Mouse (Mus musculus): ENCODE results near the gene Mtrex. TPM values are rescaled to one million over a fixed set of nuclear protein-coding genes. Genes with fewer than 3 reads are reported as not detected.

The Mtrex gene
- total and polyA plus RNA-seq, 2 experiments from 2014 or later, result 18.8 to 38.8 TPM

GRCm38 (mm10) chr13:112945312-112945711 lies 18.1 kb upstream of the Mtrex start:
- no peak overlapping the region for H3K9ac ChIP-seq (replicated peaks; ENCODE audit: low read length)
- no peak overlapping the region for H3K27ac ChIP-seq
- 86% methylated on average over 9 of the region's 9 CpGs for WGBS
- no peaks in the 10 kb centered on the region for H3K27me3 ChIP-seq (ENCODE audit: insufficient read depth, low read length)
- no peak for TF ChIP-seq CTCF (IDR thresholded peaks at IDR 0.05; ENCODE audit: low read depth)
- H3K4me1 ChIP-seq (ENCODE audit: insufficient read depth, low read length), result no peaks in the 10 kb centered on the region
- H3K9me3 ChIP-seq (ENCODE audit: low read length), result no peaks in the 10 kb centered on the region
- H3K36me3 ChIP-seq (ENCODE audit: insufficient read depth, low read length), result peaks cover 54% of the 10 kb centered on the region
- no peak for DNase-seq (ENCODE audit: low spot score)
- H3K4me3 ChIP-seq (ENCODE audit: low read length), result no peak overlapping the region
- no peak for ATAC-seq
- H3K4me2 ChIP-seq (ENCODE audit: low read depth, low read length), result no peak overlapping the region

GRCm38 (mm10) chr13:112941879-112942330 lies 14.7 kb upstream of the Mtrex start:
- Histone ChIP-seq H3K27me3 (ENCODE audit: insufficient read depth, low read length) (no peaks in the 10 kb centered on the region), H3K4me3 (ENCODE audit: low read length) (no peak overlapping the region), H3K36me3 (ENCODE audit: insufficient read depth, low read length) (peaks cover 54% of the 10 kb centered on the region), H3K4me2 (ENCODE audit: low read depth, low read length) (no peak overlapping the region), H3K27ac (no peak overlapping the region), H3K4me1 (ENCODE audit: insufficient read depth, low read length) (no peaks in the 10 kb centered on the region), H3K9me3 (ENCODE audit: low read length) (no peaks in the 10 kb centered on the region), H3K9ac (replicated peaks; ENCODE audit: low read length) (no peak overlapping the region)
- WGBS, result 80% methylated on average over 15 of the region's 15 CpGs
- ATAC-seq (no peak), DNase-seq (ENCODE audit: low spot score) (no peak)
- no peak for TF ChIP-seq CTCF (IDR thresholded peaks at IDR 0.05; ENCODE audit: low read depth)

GRCm38 (mm10) chr13:112938130-112938529 lies 10.9 kb upstream of the Mtrex start:
- no peak for TF ChIP-seq CTCF (IDR thresholded peaks at IDR 0.05; ENCODE audit: low read depth)
- Histone ChIP-seq H3K36me3 (ENCODE audit: insufficient read depth, low read length) (peaks cover 41% of the 10 kb centered on the region), H3K4me1 (ENCODE audit: insufficient read depth, low read length) (no peaks in the 10 kb centered on the region), H3K27me3 (ENCODE audit: insufficient read depth, low read length) (no peaks in the 10 kb centered on the region), H3K27ac (no peak overlapping the region), H3K4me3 (ENCODE audit: low read length) (no peak overlapping the region), H3K4me2 (ENCODE audit: low read depth, low read length) (no peak overlapping the region), H3K9me3 (ENCODE audit: low read length) (no peaks in the 10 kb centered on the region), H3K9ac (replicated peaks; ENCODE audit: low read length) (no peak overlapping the region)
- DNase-seq (ENCODE audit: low spot score), result no peak
- 96% methylated on average over 8 of the region's 8 CpGs for WGBS
- ATAC-seq, result no peak

- Histone ChIP-seq H3K27me3 (ENCODE audit: insufficient read depth, low read length) (no peaks in the 10 kb centered on the region), H3K9ac (replicated peaks; ENCODE audit: low read length) (peak overlapping the region; percentile 68), H3K4me2 (ENCODE audit: low read depth, low read length) (peak overlapping the region; percentile 75), H3K27ac (peak overlapping the region; percentile 85), H3K4me3 (ENCODE audit: low read length) (peak overlapping the region; percentile 81), H3K9me3 (ENCODE audit: low read length) (no peaks in the 10 kb centered on the region), H3K4me1 (ENCODE audit: insufficient read depth, low read length) (peaks cover 6% of the 10 kb centered on the region), H3K36me3 (ENCODE audit: insufficient read depth, low read length) (peaks cover 17% of the 10 kb centered on the region; the same call in 1 of the 2 replicates)
- ATAC-seq (no peak), DNase-seq (ENCODE audit: low spot score) (peak; percentile 23)
- no peak for TF ChIP-seq CTCF (IDR thresholded peaks at IDR 0.05; ENCODE audit: low read depth)
- WGBS, result 7% methylated on average over 8 of the region's 8 CpGs
These were observed 955 bp upstream of the Mtrex start for GRCm38 (mm10) chr13:112928038-112928668.

- H3K4me1 ChIP-seq (ENCODE audit: insufficient read depth, low read length), result peaks cover 6% of the 10 kb centered on the region
- H3K4me3 ChIP-seq (ENCODE audit: low read length), result peak overlapping the region; percentile 81
- peak; percentile 28 for DNase-seq (ENCODE audit: low spot score)
- no peaks in the 10 kb centered on the region for H3K27me3 ChIP-seq (ENCODE audit: insufficient read depth, low read length)
- TF ChIP-seq CTCF (IDR thresholded peaks at IDR 0.05; ENCODE audit: low read depth), result no peak
- peak overlapping the region; percentile 75 for H3K4me2 ChIP-seq (ENCODE audit: low read depth, low read length)
- 0 out of 2 replicates have a peak, but pooled peaks have one; percentile 1 for ATAC-seq
- peak overlapping the region; percentile 68 for H3K9ac ChIP-seq (replicated peaks; ENCODE audit: low read length)
- no peaks in the 10 kb centered on the region for H3K9me3 ChIP-seq (ENCODE audit: low read length)
- peak overlapping the region; percentile 85 for H3K27ac ChIP-seq
- under 1% methylated on average over 19 of the region's 19 CpGs for WGBS
- 0 out of 2 replicates have a peak, but pooled peaks cover 9% of the 10 kb centered on the region for H3K36me3 ChIP-seq (ENCODE audit: insufficient read depth, low read length)
These were observed 402 bp downstream of the Mtrex start for GRCm38 (mm10) chr13:112926796-112927195.

- peak overlapping the region; percentile 68; the same call in 1 of the 2 replicates for H3K9ac ChIP-seq (replicated peaks; ENCODE audit: low read length)
- peak overlapping the region; percentile 75 for H3K4me2 ChIP-seq (ENCODE audit: low read depth, low read length)
- DNase-seq (ENCODE audit: low spot score), result no peak
- H3K4me3 ChIP-seq (ENCODE audit: low read length), result peak overlapping the region; percentile 81
- WGBS, result 75% methylated on average over 4 of the region's 4 CpGs
- no peak for ATAC-seq
- no peaks in the 10 kb centered on the region for H3K27me3 ChIP-seq (ENCODE audit: insufficient read depth, low read length)
- peaks cover 6% of the 10 kb centered on the region for H3K4me1 ChIP-seq (ENCODE audit: insufficient read depth, low read length)
- H3K9me3 ChIP-seq (ENCODE audit: low read length), result no peaks in the 10 kb centered on the region
- no peak for TF ChIP-seq CTCF (IDR thresholded peaks at IDR 0.05; ENCODE audit: low read depth)
- H3K27ac ChIP-seq, result no peak overlapping the region
- H3K36me3 ChIP-seq (ENCODE audit: insufficient read depth, low read length), result 0 out of 2 replicates have a peak, but pooled peaks cover 7% of the 10 kb centered on the region
These were observed 1.2 kb downstream of the Mtrex start for GRCm38 (mm10) chr13:112925976-112926375.

GRCm38 (mm10) chr13:112925266-112925665 lies 1.9 kb downstream of the Mtrex start:
- WGBS, result 71% methylated on average over 6 of the region's 6 CpGs
- DNase-seq (ENCODE audit: low spot score) (no peak), ATAC-seq (no peak)
- TF ChIP-seq CTCF (IDR thresholded peaks at IDR 0.05; ENCODE audit: low read depth), result no peak
- Histone ChIP-seq H3K36me3 (ENCODE audit: insufficient read depth, low read length) (no peaks in the 10 kb centered on the region), H3K4me2 (ENCODE audit: low read depth, low read length) (no peak overlapping the region), H3K9ac (replicated peaks; ENCODE audit: low read length) (no peak overlapping the region), H3K27me3 (ENCODE audit: insufficient read depth, low read length) (no peaks in the 10 kb centered on the region), H3K27ac (no peak overlapping the region), H3K4me1 (ENCODE audit: insufficient read depth, low read length) (peaks cover 6% of the 10 kb centered on the region), H3K4me3 (ENCODE audit: low read length) (no peak overlapping the region), H3K9me3 (ENCODE audit: low read length) (no peaks in the 10 kb centered on the region)

All from hindbrain, postnatal 0 days (tissue).